ENCODE assay signal across 16 mouse cellular contexts in genomic region chr15:96799228-96799627, GRCm38 (mm10).
DNase-seq lines count a peak whose midpoint lies in the region; ATAC-seq and TF ChIP-seq lines count a peak whose summit lies in the region.
"Had no signal": no experiment of that assay in that cellular context is flagged by ENCODE, and none has a peak within 500 bp of the region (broad histone marks: within the 10 kb centered on the region; RNA-seq: fewer than 3 reads in every experiment).

No protein-coding gene starts in this region.

- no peaks in the 10 kb centered on the region for H3K9me3 ChIP-seq in embryonic facial prominence, embryonic 14.5 days (ENCODE audit: control insufficient read depth, low read length)
- H3K9me3 ChIP-seq in liver, embryonic 13.5 days (replicated peaks) = no peaks in the 10 kb centered on the region
- H3K9me3 ChIP-seq: limb, embryonic 15.5 days had no signal

- no peak overlapping the region for H3K4me2 ChIP-seq in embryonic facial prominence, embryonic 14.5 days (ENCODE audit: low read depth, low read length)
- no peak overlapping the region for H3K4me2 ChIP-seq in liver, embryonic 13.5 days
- H3K4me2 ChIP-seq: limb, embryonic 15.5 days had no signal

- no peak overlapping the region for H3K4me3 ChIP-seq in heart, adult 2 months
- H3K4me3 ChIP-seq in embryonic facial prominence, embryonic 14.5 days (ENCODE audit: low read depth, low read length) = no peak overlapping the region
- H3K4me3 ChIP-seq in liver, embryonic 13.5 days (replicated peaks) = no peak overlapping the region
- H3K4me3 ChIP-seq: limb, embryonic 15.5 days had no signal

- H3K27me3 ChIP-seq in heart, adult 2 months (ENCODE audit: control insufficient read depth, insufficient read depth, low read length) = no peaks in the 10 kb centered on the region
- H3K27me3 ChIP-seq in embryonic facial prominence, embryonic 14.5 days (replicated peaks; ENCODE audit: control insufficient read depth, insufficient read depth, low read length) = no peaks in the 10 kb centered on the region
- H3K27me3 ChIP-seq in liver, embryonic 13.5 days = no peaks in the 10 kb centered on the region
- H3K27me3 ChIP-seq: CH12.LX; limb, embryonic 15.5 days had no signal

- peaks cover 8% of the 10 kb centered on the region for H3K4me1 ChIP-seq in heart, adult 2 months (ENCODE audit: control insufficient read depth, insufficient read depth, low read length)
- H3K4me1 ChIP-seq in embryonic facial prominence, embryonic 14.5 days (ENCODE audit: control insufficient read depth, insufficient read depth, low read length) = peaks cover 15% of the 10 kb centered on the region
- peaks cover 22% of the 10 kb centered on the region for H3K4me1 ChIP-seq in liver, embryonic 13.5 days (replicated peaks)

- H3K9ac ChIP-seq in heart, adult 2 months (ENCODE audit: low read depth, low read length) = no peak overlapping the region
- no peak overlapping the region for H3K9ac ChIP-seq in embryonic facial prominence, embryonic 14.5 days (ENCODE audit: low read depth, low read length)
- H3K9ac ChIP-seq in liver, embryonic 13.5 days = no peak overlapping the region
- H3K9ac ChIP-seq: limb, embryonic 15.5 days had no signal

- TF ChIP-seq POLR2A in heart, adult 2 months (IDR thresholded peaks at IDR 0.05; ENCODE audit: insufficient read depth, low read depth, low read length) = no peak

- intact Hi-C loops in heart, adult 2 months (cut with DNase I) = loop anchor here (5.0 kb wide), 1 partner anchor 102 kb away; the partner anchor contains the start of gene Slc38a2
- intact Hi-C loops in left cerebral cortex, postnatal 4 days (cut with DNase I) = no loop called here
- intact Hi-C loops in left cerebral cortex, postnatal 36 days (cut with DNase I) = no loop called here

- 47% methylated on average over 12 of the region's 12 CpGs for WGBS in heart, adult 2 months
- 56% methylated on average over 12 of the region's 12 CpGs for WGBS in embryonic facial prominence, embryonic 14.5 days
- 57% methylated on average over 12 of the region's 12 CpGs for WGBS in liver, embryonic 13.5 days (ENCODE audit: insufficient replicate concordance)

- peak overlapping the region; percentile 38 for H3K27ac ChIP-seq in heart, adult 2 months
- H3K27ac ChIP-seq in embryonic facial prominence, embryonic 14.5 days (replicated peaks; ENCODE audit: low read depth, low read length) = peak overlapping the region; percentile 8; the same call in 1 of the 2 replicates
- H3K27ac ChIP-seq in liver, embryonic 13.5 days = 0 out of 2 replicates have a peak overlapping the region, but pooled peaks have one; percentile 26
- H3K27ac ChIP-seq: limb, embryonic 15.5 days had no signal

- TF ChIP-seq CTCF in heart, adult 2 months (IDR thresholded peaks at IDR 0.05) = no peak

- H3K79me2 ChIP-seq in heart, adult 2 months (replicated peaks; ENCODE audit: control insufficient read depth, insufficient read depth, low read length) = no peaks in the 10 kb centered on the region

- peaks cover 5% of the 10 kb centered on the region for H3K36me3 ChIP-seq in heart, adult 2 months (ENCODE audit: control insufficient read depth, insufficient read depth, low read length)
- H3K36me3 ChIP-seq in embryonic facial prominence, embryonic 14.5 days (ENCODE audit: control insufficient read depth, insufficient read depth, low read length) = no peaks in the 10 kb centered on the region
- H3K36me3 ChIP-seq in liver, embryonic 13.5 days = no peaks in the 10 kb centered on the region
- H3K36me3 ChIP-seq: limb, embryonic 15.5 days had no signal

- ATAC-seq in embryonic facial prominence, embryonic 14.5 days (ENCODE audit: low read depth) = no peak
- no peak for ATAC-seq in liver, embryonic 13.5 days (ENCODE audit: low read depth)
- ATAC-seq: midbrain, embryonic 16.5 days had no signal

- peak in 1 of 2 experiments; percentile 45 for DNase-seq in heart, adult 2 months
- no peak for DNase-seq in heart, postnatal 4 days
- DNase-seq in left cerebral cortex, postnatal 4 days = peak; percentile 14
- DNase-seq in left cerebral cortex, postnatal 36 days (ENCODE audit: low spot score in 2 of 2) = no peak
- peak; percentile 50 for DNase-seq in embryonic facial prominence, embryonic 14.5 days (ENCODE audit: low spot score)
- no peak for DNase-seq in liver, embryonic 13.5 days
- no peak for DNase-seq in layer of hippocampus, adult 8-10 months (ENCODE audit: low spot score in 2 of 2)
- DNase-seq in cerebellum, adult 8-10 months = no peak
- DNase-seq: cerebellum, adult 18-20 months; gastrocnemius, postnatal 10 days; lung, postnatal 10 days; right cerebral cortex, adult 18-20 months; thymus, adult 2 months had no signal

- no peak for TF ChIP-seq EP300 in heart, adult 2 months (IDR thresholded peaks at IDR 0.05; ENCODE audit: insufficient read depth, low read depth, low read length)

Comparison
In these comparisons a context has a peak if more than half of its experiments do, and no peak if none do; other contexts are left out.
1. DNase-seq: peak in left cerebral cortex, postnatal 4 days (single experiment) and embryonic facial prominence, embryonic 14.5 days (single experiment); none in heart, postnatal 4 days (single experiment), left cerebral cortex, postnatal 36 days (0 of 2), liver, embryonic 13.5 days (single experiment), layer of hippocampus, adult 8-10 months (0 of 2) and cerebellum, adult 8-10 months (single experiment).
2. Peak in every context shown above with its lines, with median percentiles within 50 percentile points of each other: H3K27ac ChIP-seq.